Mouse (Mus musculus): ENCODE results near the gene Sf3a2. TPM values are rescaled to one million over a fixed set of nuclear protein-coding genes. Genes with fewer than 3 reads are reported as not detected.
"Not testable (repeated sequence)": the region's sequence is repeated elsewhere in the genome, so short reads cannot be mapped to it uniquely, and the experiment has no call there.

Sf3a2 gene
- polyA plus RNA-seq, 1 experiment from 2014 or later, result 84.4 TPM

DNA sequence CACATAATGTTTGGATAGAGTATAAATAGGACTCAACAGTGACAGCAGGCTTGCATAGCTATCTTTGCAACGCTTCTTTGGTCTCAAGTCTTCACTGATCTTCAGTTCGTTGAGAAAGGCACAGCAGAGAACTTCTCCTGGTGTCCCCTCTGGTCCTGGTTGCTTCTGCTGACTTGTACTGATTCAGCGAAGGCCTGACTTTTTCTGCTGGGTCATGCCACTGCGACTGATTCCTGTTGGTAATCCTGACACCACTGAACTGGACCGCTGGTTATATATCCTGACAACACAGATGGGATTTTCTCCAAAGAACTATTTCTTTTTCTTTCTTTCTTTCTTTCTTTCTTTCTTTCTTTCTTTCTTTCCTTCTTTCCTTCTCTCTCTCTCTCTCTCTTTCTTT lies 24.5 kb downstream of the Sf3a2 start:
- H3K27ac ChIP-seq (ENCODE audit: low read depth, low read length), result no peak overlapping the region
- no peak for DNase-seq (ENCODE audit: low spot score)
- WGBS, result 93% methylated on average over 5 of the region's 5 CpGs
- no peaks in the 10 kb centered on the region for H3K9me3 ChIP-seq (ENCODE audit: control insufficient read depth, low read length)
- H3K9ac ChIP-seq (ENCODE audit: low read depth, low read length), result no peak overlapping the region
- H3K27me3 ChIP-seq (ENCODE audit: control insufficient read depth, insufficient read depth, low read length), result no peaks in the 10 kb centered on the region
- H3K4me1 ChIP-seq (replicated peaks; ENCODE audit: control insufficient read depth, insufficient read depth, low read length), result no peaks in the 10 kb centered on the region
- H3K36me3 ChIP-seq (ENCODE audit: control insufficient read depth, insufficient read depth, low read length), result no peaks in the 10 kb centered on the region
- H3K4me2 ChIP-seq (replicated peaks; ENCODE audit: low read depth, low read length), result no peak overlapping the region
- H3K4me3 ChIP-seq (ENCODE audit: low read depth, low read length), result no peak overlapping the region
- no peak for ATAC-seq (ENCODE audit: low FRiP score)

- ATAC-seq (ENCODE audit: low FRiP score) (no peak), DNase-seq (ENCODE audit: low spot score) (no peak)
- H3K27ac ChIP-seq (ENCODE audit: low read depth, low read length), result no peak overlapping the region
- no peak overlapping the region for H3K9ac ChIP-seq (ENCODE audit: low read depth, low read length)
- no peaks in the 10 kb centered on the region for H3K36me3 ChIP-seq (ENCODE audit: control insufficient read depth, insufficient read depth, low read length)
- H3K4me2 ChIP-seq (replicated peaks; ENCODE audit: low read depth, low read length), result no peak overlapping the region
- peaks cover 5% of the 10 kb centered on the region; the same call in 1 of the 2 replicates for H3K4me1 ChIP-seq (replicated peaks; ENCODE audit: control insufficient read depth, insufficient read depth, low read length)
- WGBS, result 83% methylated on average over 1 of the region's 1 CpGs
- no peaks in the 10 kb centered on the region for H3K27me3 ChIP-seq (ENCODE audit: control insufficient read depth, insufficient read depth, low read length)
- no peak overlapping the region for H3K4me3 ChIP-seq (ENCODE audit: low read depth, low read length)
- H3K9me3 ChIP-seq (ENCODE audit: control insufficient read depth, low read length), result no peaks in the 10 kb centered on the region
Observed at GRCm38 (mm10) chr10:80823316-80823715, 25.3 kb downstream of the Sf3a2 start.

DNA sequence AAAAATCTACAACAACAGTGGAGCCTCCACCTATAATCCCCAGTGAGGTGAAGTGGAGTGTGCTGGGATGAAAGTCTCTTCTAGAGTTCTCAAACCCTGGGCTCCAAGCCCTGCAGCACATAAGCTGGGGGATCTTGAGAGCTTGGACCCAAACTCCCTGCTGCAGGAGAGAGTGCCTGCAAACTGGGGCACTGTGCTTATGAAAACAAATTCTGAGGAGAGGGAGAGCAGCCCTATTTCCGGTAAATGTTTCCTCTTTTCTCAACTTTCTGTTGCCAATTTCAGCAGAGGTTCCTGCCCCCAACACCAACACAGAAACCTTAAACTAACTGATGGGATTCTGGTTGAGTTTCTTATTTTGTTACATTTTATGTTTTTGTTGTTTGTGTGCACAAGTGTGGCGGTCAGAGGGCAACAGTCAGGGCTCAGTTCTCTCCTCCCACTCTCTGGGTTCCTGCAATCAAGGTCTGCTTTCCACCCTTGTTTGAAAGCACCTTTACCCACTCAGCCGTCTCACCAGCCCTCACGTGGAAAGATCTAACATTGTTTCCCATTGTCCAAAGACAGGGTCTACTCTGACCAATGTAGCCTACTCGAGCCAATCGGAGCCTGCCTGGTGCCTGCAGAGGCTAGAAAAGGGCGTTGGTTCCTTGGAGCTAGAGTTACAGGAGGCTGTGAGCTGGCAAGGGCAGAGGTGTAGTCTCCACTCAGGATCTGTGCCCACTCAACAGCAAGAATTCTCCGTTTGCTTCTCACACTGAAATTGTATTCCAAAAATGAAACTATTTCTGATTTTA lies 26.0 kb downstream of the Sf3a2 start:
- DNase-seq (ENCODE audit: low spot score), result no peak
- Histone ChIP-seq H3K9me3 (ENCODE audit: control insufficient read depth, low read length) (no peaks in the 10 kb centered on the region), H3K4me2 (replicated peaks; ENCODE audit: low read depth, low read length) (no peak overlapping the region), H3K27ac (ENCODE audit: low read depth, low read length) (no peak overlapping the region), H3K4me1 (replicated peaks; ENCODE audit: control insufficient read depth, insufficient read depth, low read length) (peaks cover 5% of the 10 kb centered on the region; the same call in 1 of the 2 replicates), H3K27me3 (ENCODE audit: control insufficient read depth, insufficient read depth, low read length) (no peaks in the 10 kb centered on the region), H3K9ac (ENCODE audit: low read depth, low read length) (no peak overlapping the region), H3K4me3 (ENCODE audit: low read depth, low read length) (no peak overlapping the region), H3K36me3 (ENCODE audit: control insufficient read depth, insufficient read depth, low read length) (no peaks in the 10 kb centered on the region)
- 65% methylated on average over 8 of the region's 8 CpGs for WGBS
- no peak for ATAC-seq (ENCODE audit: low FRiP score)

GRCm38 (mm10) chr10:80824827-80825226 lies 26.8 kb downstream of the Sf3a2 start:
- no peak overlapping the region for H3K27ac ChIP-seq (ENCODE audit: low read depth, low read length)
- peaks cover 10% of the 10 kb centered on the region; the same call in 1 of the 2 replicates for H3K4me1 ChIP-seq (replicated peaks; ENCODE audit: control insufficient read depth, insufficient read depth, low read length)
- no peak overlapping the region for H3K4me3 ChIP-seq (ENCODE audit: low read depth, low read length)
- no peaks in the 10 kb centered on the region for H3K9me3 ChIP-seq (ENCODE audit: control insufficient read depth, low read length)
- no peaks in the 10 kb centered on the region for H3K36me3 ChIP-seq (ENCODE audit: control insufficient read depth, insufficient read depth, low read length)
- 73% methylated on average over 2 of the region's 2 CpGs for WGBS
- H3K9ac ChIP-seq (ENCODE audit: low read depth, low read length), result no peak overlapping the region
- H3K4me2 ChIP-seq (replicated peaks; ENCODE audit: low read depth, low read length), result no peak overlapping the region
- DNase-seq (ENCODE audit: low spot score) (no peak), ATAC-seq (ENCODE audit: low FRiP score) (no peak)
- no peaks in the 10 kb centered on the region for H3K27me3 ChIP-seq (ENCODE audit: control insufficient read depth, insufficient read depth, low read length)

- Histone ChIP-seq H3K9me3 (ENCODE audit: control insufficient read depth, low read length) (no peaks in the 10 kb centered on the region), H3K4me3 (ENCODE audit: low read depth, low read length) (peak within 1 kb of the TSS; percentile 88), H3K36me3 (ENCODE audit: control insufficient read depth, insufficient read depth, low read length) (no peaks in the 10 kb centered on the region), H3K27me3 (ENCODE audit: control insufficient read depth, insufficient read depth, low read length) (no peaks in the 10 kb centered on the region), H3K27ac (ENCODE audit: low read depth, low read length) (peak within 1 kb of the TSS; percentile 80), H3K4me1 (replicated peaks; ENCODE audit: control insufficient read depth, insufficient read depth, low read length) (peaks cover 12% of the 10 kb centered on the region; the same call in 1 of the 2 replicates), H3K4me2 (replicated peaks; ENCODE audit: low read depth, low read length) (peak within 1 kb of the TSS; percentile 81), H3K9ac (ENCODE audit: low read depth, low read length) (peak within 1 kb of the TSS; percentile 89)
- ATAC-seq (ENCODE audit: low FRiP score) (peak; percentile 97), DNase-seq (ENCODE audit: low spot score) (peak; percentile 99)
- WGBS, result under 1% methylated on average over 78 of the region's 82 CpGs
Observed at GRCm38 (mm10) chr10:80826151-80827062, 28.4 kb downstream of the Sf3a2 start, which contains the start of gene Oaz1. Oaz1 (plus strand) TSS chr10:80826656.

DNA sequence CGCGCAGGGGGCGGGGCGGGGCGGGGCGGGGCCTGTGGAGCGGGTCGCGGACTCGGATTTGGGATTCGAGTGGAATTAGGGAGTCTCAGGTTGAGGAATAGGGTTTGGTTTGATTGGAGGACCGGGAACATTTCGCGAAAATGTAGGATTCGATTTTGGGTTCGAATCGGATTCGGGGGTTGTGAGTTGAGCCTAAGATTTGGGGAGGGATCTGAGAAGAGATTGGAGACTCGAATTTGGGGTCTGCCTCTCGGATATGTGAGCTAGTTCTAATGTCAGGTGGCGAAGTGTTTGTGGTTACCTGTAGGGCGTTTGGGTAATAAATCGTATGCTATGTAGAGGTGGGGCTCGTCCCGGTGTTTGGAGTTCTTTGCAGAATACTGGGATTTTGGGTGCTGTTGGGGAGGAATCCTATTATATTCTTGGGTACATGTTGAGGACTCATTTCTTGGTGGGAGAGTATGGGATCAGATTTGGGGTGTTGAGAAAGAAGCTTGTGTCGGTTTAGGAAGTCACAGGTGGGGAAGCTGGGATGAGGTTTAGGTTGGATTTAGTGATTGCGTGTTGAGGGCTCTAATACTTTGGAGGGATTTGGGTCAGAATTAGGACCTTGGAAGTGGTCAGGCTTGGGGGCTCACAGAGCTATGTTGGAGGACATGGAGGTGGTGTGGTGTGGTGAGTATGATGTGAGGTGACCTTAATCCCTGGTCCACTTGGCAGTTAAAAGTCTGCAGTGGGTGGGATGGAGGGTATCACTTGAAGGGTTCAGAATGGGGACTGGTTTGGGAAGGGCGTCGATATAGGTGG lies 29.3 kb downstream of the Sf3a2 start:
- peak overlapping the region; percentile 89 for H3K9ac ChIP-seq (ENCODE audit: low read depth, low read length)
- DNase-seq (ENCODE audit: low spot score), result no peak

GRCm38 (mm10) chr10:80827870-80828420 lies 29.9 kb downstream of the Sf3a2 start:
- 87% methylated on average over 10 of the region's 10 CpGs for WGBS
- Histone ChIP-seq H3K4me2 (replicated peaks; ENCODE audit: low read depth, low read length) (peak overlapping the region; percentile 81), H3K36me3 (ENCODE audit: control insufficient read depth, insufficient read depth, low read length) (no peaks in the 10 kb centered on the region), H3K4me3 (ENCODE audit: low read depth, low read length) (peak overlapping the region; percentile 88), H3K9ac (ENCODE audit: low read depth, low read length) (peak overlapping the region; percentile 89; the same call in 1 of the 2 replicates), H3K4me1 (replicated peaks; ENCODE audit: control insufficient read depth, insufficient read depth, low read length) (peaks cover 15% of the 10 kb centered on the region; the same call in 1 of the 2 replicates), H3K27me3 (ENCODE audit: control insufficient read depth, insufficient read depth, low read length) (no peaks in the 10 kb centered on the region), H3K27ac (ENCODE audit: low read depth, low read length) (no peak overlapping the region), H3K9me3 (ENCODE audit: control insufficient read depth, low read length) (no peaks in the 10 kb centered on the region)
- no peak for ATAC-seq (ENCODE audit: low FRiP score)
- no peak for DNase-seq (ENCODE audit: low spot score)

More for the DNA sequence above, 29.3 kb downstream of the Sf3a2 start:
- 11% methylated on average over 27 of the region's 29 CpGs for WGBS
- Histone ChIP-seq H3K27ac (ENCODE audit: low read depth, low read length) (peak overlapping the region; percentile 80; the same call in 1 of the 2 replicates), H3K4me3 (ENCODE audit: low read depth, low read length) (peak overlapping the region; percentile 88), H3K4me2 (replicated peaks; ENCODE audit: low read depth, low read length) (peak overlapping the region; percentile 81), H3K9me3 (ENCODE audit: control insufficient read depth, low read length) (no peaks in the 10 kb centered on the region), H3K4me1 (replicated peaks; ENCODE audit: control insufficient read depth, insufficient read depth, low read length) (peaks cover 12% of the 10 kb centered on the region; the same call in 1 of the 2 replicates), H3K36me3 (ENCODE audit: control insufficient read depth, insufficient read depth, low read length) (no peaks in the 10 kb centered on the region), H3K27me3 (ENCODE audit: control insufficient read depth, insufficient read depth, low read length) (no peaks in the 10 kb centered on the region)
- ATAC-seq (ENCODE audit: low FRiP score), result no peak

- ATAC-seq (ENCODE audit: low FRiP score); H3K4me3 ChIP-seq (ENCODE audit: low read depth, low read length); H3K27ac ChIP-seq (ENCODE audit: low read depth, low read length); H3K9me3 ChIP-seq (ENCODE audit: control insufficient read depth, low read length); H3K9ac ChIP-seq (ENCODE audit: low read depth, low read length); H3K4me2 ChIP-seq (replicated peaks; ENCODE audit: low read depth, low read length); H3K27me3 ChIP-seq (ENCODE audit: control insufficient read depth, insufficient read depth, low read length); H3K36me3 ChIP-seq (ENCODE audit: control insufficient read depth, insufficient read depth, low read length); DNase-seq (ENCODE audit: low spot score): not testable (repeated sequence)
- H3K4me1 ChIP-seq (replicated peaks; ENCODE audit: control insufficient read depth, insufficient read depth, low read length), result peaks cover 15% of the 10 kb centered on the region; the same call in 1 of the 2 replicates
- WGBS, result 85% methylated on average over 7 of the region's 9 CpGs
Observed at GRCm38 (mm10) chr10:80828587-80828986, 30.6 kb downstream of the Sf3a2 start.

Measured in hindbrain, embryonic 11.5 days (tissue).